Mouse (Mus musculus) small intestine, adult 2 months (tissue): Measurements from ENCODE around the gene Actn4.

Source experiments
- CTCF ChIP-seq: fragments of 200-500 bp; IDR thresholded peaks from 2 replicates; pipeline ENCODE4 v1.5.1; 2012; ENCODE audit warnings: low read depth, mild to moderate bottlenecking, control low read depth, inconsistent platforms, low read length, moderate library complexity, mixed read lengths; ENCODE audit not compliant: insufficient replicate concordance, insufficient read length; ENCODE audit errors: extremely low read depth
- POLR2A ChIP-seq: fragments of 200-500 bp; IDR thresholded peaks from 2 replicates; pipeline ENCODE4 v1.6.1; 2012; ENCODE audit warnings: low read depth, mild to moderate bottlenecking, control low read depth, inconsistent platforms, low read length, moderate library complexity

GRCm38 (mm10) chr7:28977556-28977955 lies 15.4 kb upstream of the Actn4 start:
- no peak for TF ChIP-seq CTCF
- TF ChIP-seq POLR2A = no peak
